Mouse (Mus musculus) gastrocnemius, postnatal 14 days (tissue): Measurements from ENCODE around the gene Smyd4. TPM values are rescaled to one million over a fixed set of nuclear protein-coding genes. Genes with fewer than 3 reads are reported as not detected.

ENCODE experiments used
- DNase-seq: peaks from one replicate; pipeline ENCODE4 v3.0.0; 2021; ENCODE audit warnings: mixed read lengths
- intact Hi-C: fragments of 180-260 bp; cut with DNase I; formaldehyde crosslinking; loops from one replicate; pipeline ENCODE4 v1.15.1; 2025; ENCODE audit warnings: low total_unique reads
- total RNA-seq, 2 experiments: library from RNA; stranded (reverse); gene quantifications; 2 replicates each; pipeline ENCODE4 v1.2.3; 2021

The Smyd4 gene
- total RNA-seq, 2 experiments from 2014 or later, result 3.3 to 5.7 TPM

GRCm38 (mm10) chr11:75409679-75410575, 61.7 kb downstream of the Smyd4 start:
- intact Hi-C loops, result loop anchor here (10.0 kb wide), 1 partner anchor 95 kb away; no protein-coding TSS in a partner anchor

GRCm38 (mm10) chr11:75410591-75410990, 62.4 kb downstream of the Smyd4 start:
- DNase-seq, result no peak
- intact Hi-C loops, result no loop called here

More at GRCm38 (mm10) chr11:75409679-75410575, 61.7 kb downstream of the Smyd4 start:
- no peak for DNase-seq

GRCm38 (mm10) chr11:75415096-75415495, 66.9 kb downstream of the Smyd4 start:
- no peak for DNase-seq

GRCm38 (mm10) chr11:75415994-75416393, 67.8 kb downstream of the Smyd4 start:
- intact Hi-C loops, result no loop called here
- no peak for DNase-seq

More at GRCm38 (mm10) chr11:75415096-75415495, 66.9 kb downstream of the Smyd4 start:
- intact Hi-C loops, result no loop called here

- intact Hi-C loops, result no loop called here
- DNase-seq, result no peak
Observed at GRCm38 (mm10) chr11:75420037-75420436, 71.8 kb downstream of the Smyd4 start.

GRCm38 (mm10) chr11:75420810-75421374, 72.7 kb downstream of the Smyd4 start:
- intact Hi-C loops, result no loop called here
- no peak for DNase-seq

GRCm38 (mm10) chr11:75421375-75422012, 73.3 kb downstream of the Smyd4 start:
- intact Hi-C loops, result no loop called here
- DNase-seq, result peak; percentile 49

- DNase-seq, result no peak
- intact Hi-C loops, result no loop called here
Observed at GRCm38 (mm10) chr11:75422013-75422792, 74.0 kb downstream of the Smyd4 start, which contains the start of gene Serpinf1. Gene Serpinf1 (minus strand): TSS chr11:75422701.

GRCm38 (mm10) chr11:75423091-75423490, 74.9 kb downstream of the Smyd4 start:
- intact Hi-C loops, result no loop called here
- DNase-seq, result no peak

GRCm38 (mm10) chr11:75424033-75424432, 75.8 kb downstream of the Smyd4 start:
- no peak for DNase-seq
- intact Hi-C loops, result no loop called here

GRCm38 (mm10) chr11:75424459-75424858, 76.2 kb downstream of the Smyd4 start:
- no peak for DNase-seq
- intact Hi-C loops, result no loop called here

GRCm38 (mm10) chr11:75429019-75429705, 80.9 kb downstream of the Smyd4 start:
- DNase-seq, result no peak
- intact Hi-C loops, result no loop called here

- peak; percentile 86 for DNase-seq
- intact Hi-C loops, result no loop called here
Observed at GRCm38 (mm10) chr11:75431307-75431706, 83.1 kb downstream of the Smyd4 start.

- intact Hi-C loops, result no loop called here
- no peak for DNase-seq
Observed at GRCm38 (mm10) chr11:75434138-75434537, 85.9 kb downstream of the Smyd4 start.

GRCm38 (mm10) chr11:75438194-75438593, 90.0 kb downstream of the Smyd4 start:
- intact Hi-C loops, result no loop called here
- no peak for DNase-seq

- intact Hi-C loops, result no loop called here
- no peak for DNase-seq
Observed at GRCm38 (mm10) chr11:75438804-75439203, 90.6 kb downstream of the Smyd4 start.

- no peak for DNase-seq
- intact Hi-C loops, result no loop called here
Observed at GRCm38 (mm10) chr11:75439363-75439762, 91.1 kb downstream of the Smyd4 start, which contains the start of gene Serpinf2. Gene Serpinf2 (minus strand): TSS chr11:75439591.

- intact Hi-C loops, result no loop called here
- DNase-seq, result no peak
Observed at GRCm38 (mm10) chr11:75439951-75440350, 91.7 kb downstream of the Smyd4 start.

GRCm38 (mm10) chr11:75441034-75441433, 92.8 kb downstream of the Smyd4 start:
- no peak for DNase-seq
- intact Hi-C loops, result no loop called here
